Mouse (Mus musculus): Measurements from ENCODE around the gene Lax1. TPM values are rescaled to one million over a fixed set of nuclear protein-coding genes. Genes with fewer than 3 reads are reported as not detected.

The Lax1 gene
- total and polyA plus RNA-seq, 3 experiments: 0.04 TPM; not detected in 2

DNA sequence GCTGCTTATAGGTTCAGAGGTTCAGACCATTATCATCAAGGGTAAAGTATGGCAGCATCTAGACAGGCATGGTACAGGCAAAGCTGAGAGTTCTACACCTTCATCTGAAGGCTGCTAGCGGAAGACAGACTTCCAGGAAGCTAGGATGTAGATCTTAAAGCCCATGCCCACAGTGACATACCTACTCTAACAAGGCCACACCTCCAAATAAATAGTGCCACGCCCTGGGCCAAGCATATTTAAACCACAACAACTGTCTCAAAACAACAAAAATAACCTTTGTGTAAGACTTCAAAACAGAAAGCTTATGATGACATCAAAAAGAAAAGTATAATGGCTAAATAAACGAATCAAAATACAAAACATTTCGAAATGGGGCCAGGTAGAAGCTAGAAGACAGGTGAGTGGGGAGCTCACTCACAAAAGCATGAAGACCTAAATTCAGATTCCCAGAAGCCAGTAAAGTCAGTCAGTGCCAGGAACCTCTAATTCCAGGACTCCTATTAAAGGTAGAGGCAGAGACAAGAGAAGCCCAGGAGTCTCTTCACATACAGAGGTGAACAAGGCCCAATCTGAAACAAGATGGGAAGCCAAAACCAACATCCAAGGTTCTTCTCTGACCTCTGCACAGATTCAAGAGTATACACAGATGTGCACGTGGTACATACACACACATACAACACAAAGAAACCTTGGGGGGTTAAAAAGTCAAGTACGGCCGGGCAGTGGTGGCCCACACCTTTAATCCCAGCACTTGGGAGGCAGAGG, 39.4 kb downstream of the Lax1 start:
- Histone ChIP-seq H3K9ac (ENCODE audit: control insufficient read depth, low read depth, low read length, poor library complexity, severe bottlenecking) (no peak overlapping the region), H3K4me3 (ENCODE audit: control insufficient read depth in 1 of 2, insufficient read depth in 1 of 2, low read depth in 2 of 2, low read length in 2 of 2) (no peak overlapping the region), H3K4me1 (ENCODE audit: control insufficient read depth in 1 of 2, insufficient read depth in 2 of 2, low read length in 2 of 2) (peaks cover 1 to 11% of the 10 kb centered on the region in 2 experiments; a peak in 2 of 4 replicates), H3K27me3 (ENCODE audit: control insufficient read depth in 1 of 2, insufficient read depth in 2 of 2, low read length in 2 of 2) (no peaks in the 10 kb centered on the region), H3K27ac (ENCODE audit: control insufficient read depth, low read depth, low read length) (no peak overlapping the region), H3K36me3 (ENCODE audit: control insufficient read depth in 1 of 2, insufficient read depth in 2 of 2, low read length in 2 of 2) (peaks cover 17 to 28% of the 10 kb centered on the region in 2 experiments), H3K9me3 (replicated peaks; ENCODE audit: insufficient read depth, low read length) (no peaks in the 10 kb centered on the region), H3K79me2 (ENCODE audit: control insufficient read depth, insufficient read depth, low read length, poor library complexity) (peaks cover 24% of the 10 kb centered on the region)
- no peak for DNase-seq (ENCODE audit: low read depth, low spot score)
- no peak for TF ChIP-seq POLR2A (IDR thresholded peaks at IDR 0.05; ENCODE audit: control insufficient read depth in 1 of 2, insufficient read depth in 1 of 2, low read depth in 1 of 2, low read length in 2 of 2, poor library complexity in 1 of 2)
- no peak for TF ChIP-seq MEF2A (IDR thresholded peaks at IDR 0.05; ENCODE audit: extremely low read depth, insufficient replicate concordance, low read depth, low read length, poor library complexity, severe bottlenecking)
- TF ChIP-seq UBTF (IDR thresholded peaks at IDR 0.05; ENCODE audit: borderline replicate concordance, insufficient read depth, low read depth, low read length): no peak
- TF ChIP-seq E2F4 (IDR thresholded peaks at IDR 0.05; ENCODE audit: borderline replicate concordance, low read depth, low read length): no peak
- no peak for TF ChIP-seq TAL1 (IDR thresholded peaks at IDR 0.05; ENCODE audit: low read length)
- no peak for TF ChIP-seq ETS1 (IDR thresholded peaks at IDR 0.05; ENCODE audit: low read depth, low read length)
- no peak for TF ChIP-seq MYC (IDR thresholded peaks at IDR 0.05; ENCODE audit: low read depth, low read length)
- no peak for TF ChIP-seq SIN3A (IDR thresholded peaks at IDR 0.05; ENCODE audit: low read length)
- no peak for TF ChIP-seq EP300 (IDR thresholded peaks at IDR 0.05; ENCODE audit: low read depth in 1 of 2, low read length in 2 of 2)
- no peak for TF ChIP-seq CTCF (IDR thresholded peaks at IDR 0.05 in 2 of 3, conservative IDR thresholded peaks at IDR 0.05 in 1 of 3; ENCODE audit: control insufficient read depth in 1 of 3, insufficient read depth in 1 of 3, low read depth in 2 of 3, low read length in 3 of 3, poor library complexity in 1 of 3, severe bottlenecking in 1 of 3)
- TF ChIP-seq KAT2A (conservative IDR thresholded peaks at IDR 0.05; ENCODE audit: low read depth, low read length): no peak
- TF ChIP-seq TBP (IDR thresholded peaks at IDR 0.05; ENCODE audit: low read depth, low read length): no peak
- no peak for TF ChIP-seq ZNF384 (IDR thresholded peaks at IDR 0.05; ENCODE audit: low read depth, low read length)
- TF ChIP-seq NELFE (IDR thresholded peaks at IDR 0.05; ENCODE audit: low read depth, low read length): no peak
- no peak for TF ChIP-seq GABPA (IDR thresholded peaks at IDR 0.05; ENCODE audit: low read depth, low read length)
- no peak for TF ChIP-seq GATA1 (IDR thresholded peaks at IDR 0.05; ENCODE audit: low read depth, low read length)

DNA sequence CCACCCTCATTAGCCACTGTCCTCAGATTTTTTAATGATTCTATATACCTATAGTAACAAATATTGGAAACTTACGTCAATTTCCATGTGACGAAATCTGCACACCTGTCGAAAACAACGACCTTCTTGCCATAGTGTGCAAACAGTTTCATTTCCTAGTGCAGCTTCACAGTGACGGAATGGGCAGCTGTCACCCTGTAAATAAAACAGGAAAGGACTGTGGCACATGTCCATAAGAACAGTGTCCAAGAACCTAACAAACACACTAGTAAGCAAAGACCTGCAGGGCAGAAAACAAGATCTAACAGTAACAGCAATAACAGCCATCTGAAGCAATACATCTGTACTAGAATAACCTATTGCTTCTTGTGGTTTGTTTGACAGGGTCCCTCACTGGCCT, 44.3 kb downstream of the Lax1 start:
- Histone ChIP-seq H3K9me3 (replicated peaks; ENCODE audit: insufficient read depth, low read length) (no peaks in the 10 kb centered on the region), H3K4me1 (ENCODE audit: control insufficient read depth in 1 of 2, insufficient read depth in 2 of 2, low read length in 2 of 2) (peaks cover 0 to 2% of the 10 kb centered on the region in 2 experiments; a peak in 1 of 4 replicates), H3K27me3 (ENCODE audit: control insufficient read depth in 1 of 2, insufficient read depth in 2 of 2, low read length in 2 of 2) (no peaks in the 10 kb centered on the region), H3K79me2 (ENCODE audit: control insufficient read depth, insufficient read depth, low read length, poor library complexity) (peaks cover 7% of the 10 kb centered on the region; the same call in 1 of the 2 replicates), H3K4me3 (ENCODE audit: control insufficient read depth in 1 of 2, insufficient read depth in 1 of 2, low read depth in 2 of 2, low read length in 2 of 2) (no peak overlapping the region), H3K36me3 (ENCODE audit: control insufficient read depth in 1 of 2, insufficient read depth in 2 of 2, low read length in 2 of 2) (peaks cover 6 to 42% of the 10 kb centered on the region in 2 experiments), H3K27ac (ENCODE audit: control insufficient read depth, low read depth, low read length) (no peak overlapping the region), H3K9ac (ENCODE audit: control insufficient read depth, low read depth, low read length, poor library complexity, severe bottlenecking) (no peak overlapping the region)
- no peak for DNase-seq (ENCODE audit: low read depth, low spot score)
- TF ChIP-seq RAD21 (IDR thresholded peaks at IDR 0.05; ENCODE audit: low read depth, low read length): no peak
- no peak for TF ChIP-seq ZMIZ1 (IDR thresholded peaks at IDR 0.05; ENCODE audit: low read depth, low read length)
- TF ChIP-seq ETS1 (IDR thresholded peaks at IDR 0.05; ENCODE audit: low read depth, low read length): no peak
- TF ChIP-seq ZKSCAN1 (IDR thresholded peaks at IDR 0.05; ENCODE audit: low read depth, low read length): no peak
- TF ChIP-seq HCFC1 (IDR thresholded peaks at IDR 0.05; ENCODE audit: low read depth, low read length): no peak
- no peak for TF ChIP-seq TCF12 (IDR thresholded peaks at IDR 0.05; ENCODE audit: low read depth, low read length)
- TF ChIP-seq MAZ (IDR thresholded peaks at IDR 0.05; ENCODE audit: low read depth, low read length): no peak
- no peak for TF ChIP-seq E2F4 (IDR thresholded peaks at IDR 0.05; ENCODE audit: borderline replicate concordance, low read depth, low read length)
- TF ChIP-seq UBTF (IDR thresholded peaks at IDR 0.05; ENCODE audit: borderline replicate concordance, insufficient read depth, low read depth, low read length): no peak
- no peak for TF ChIP-seq ZC3H11A (IDR thresholded peaks at IDR 0.05; ENCODE audit: low read depth, low read length)
- no peak for TF ChIP-seq USF2 (IDR thresholded peaks at IDR 0.05; ENCODE audit: borderline replicate concordance in 1 of 2, insufficient read depth in 1 of 2, low read depth in 1 of 2, low read length in 2 of 2)
- TF ChIP-seq MXI1 (IDR thresholded peaks at IDR 0.05; ENCODE audit: low read depth, low read length): no peak
- TF ChIP-seq MAFK (IDR thresholded peaks at IDR 0.05; ENCODE audit: borderline replicate concordance, low read depth, low read length): no peak
- TF ChIP-seq MYB (IDR thresholded peaks at IDR 0.05; ENCODE audit: low read depth, low read length): no peak
- no peak for TF ChIP-seq ELF1 (IDR thresholded peaks at IDR 0.05; ENCODE audit: low read depth, low read length)
- no peak for TF ChIP-seq JUND (IDR thresholded peaks at IDR 0.05; ENCODE audit: low read depth, low read length)
- TF ChIP-seq MYC (IDR thresholded peaks at IDR 0.05; ENCODE audit: low read depth, low read length): no peak
- TF ChIP-seq POLR2AphosphoS2 (IDR thresholded peaks at IDR 0.05; ENCODE audit: low read length): no peak
